Mouse (Mus musculus) heart, postnatal 25 days (tissue): ENCODE results near the gene Naa25. TPM values are rescaled to one million over a fixed set of nuclear protein-coding genes. Genes with fewer than 3 reads are reported as not detected.

Experiments
- DNase-seq: peaks from one replicate; pipeline ENCODE4 v3.0.0; 2022; ENCODE audit warnings: low spot score
- intact Hi-C: fragments of 180-260 bp; cut with DNase I; formaldehyde crosslinking; loops from one replicate; pipeline ENCODE4 v1.15.1; 2025
- total RNA-seq, 2 experiments: library from RNA; stranded (reverse); gene quantifications; 2 replicates each; pipeline ENCODE4 v1.2.3; 2021

The Naa25 gene
- total RNA-seq, 2 experiments from 2014 or later: 19.9 TPM

- DNase-seq: no peak
- intact Hi-C loops: loop anchor here (2.0 kb wide), 1 partner anchor 27 kb away; no protein-coding TSS in a partner anchor
These were observed 52.2 kb downstream of the Naa25 start for GRCm38 (mm10) chr5:121449976-121450375.

GRCm38 (mm10) chr5:121450476-121450875 lies 52.7 kb downstream of the Naa25 start:
- intact Hi-C loops: loop anchor here (2.0 kb wide), 1 partner anchor 26 kb away; no protein-coding TSS in a partner anchor
- no peak for DNase-seq

- intact Hi-C loops: loop anchor here (2.0 kb wide), 1 partner anchor 26 kb away; no protein-coding TSS in a partner anchor
- DNase-seq: no peak
These were observed 53.5 kb downstream of the Naa25 start for GRCm38 (mm10) chr5:121451203-121451602.

DNA sequence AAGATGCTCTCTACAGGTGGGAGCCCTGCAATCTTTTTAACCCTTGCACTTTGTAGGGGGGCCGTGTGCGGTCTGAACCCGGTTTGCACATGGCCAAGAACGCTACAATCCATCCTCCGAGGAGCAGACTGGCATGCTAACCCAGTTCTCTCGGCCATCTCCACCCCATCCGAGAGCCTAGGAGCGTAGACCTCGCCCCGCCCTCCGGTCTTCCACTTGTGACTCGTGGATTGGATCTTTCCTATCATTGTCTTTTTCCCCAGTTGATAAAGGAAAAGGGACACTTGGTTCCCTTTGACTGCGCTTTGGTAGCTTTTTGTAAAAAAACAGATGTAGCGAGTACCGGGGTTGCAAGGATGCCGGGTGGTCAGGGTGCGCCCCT lies 53.9 kb downstream of the Naa25 start, which contains the start of gene Tmem116:
Gene Tmem116, plus strand, starts transcription at position 250 of the 382 bp plus-strand sequence.
- no peak for DNase-seq
- intact Hi-C loops: loop anchor here (2.0 kb wide), 1 partner anchor 25 kb away; no protein-coding TSS in a partner anchor

- DNase-seq: peak; percentile 98
- intact Hi-C loops: no loop called here
These were observed 54.5 kb downstream of the Naa25 start, which contains the start of gene Erp29 for GRCm38 (mm10) chr5:121452026-121452869. Erp29 (minus strand) TSS chr5:121452506.

DNA sequence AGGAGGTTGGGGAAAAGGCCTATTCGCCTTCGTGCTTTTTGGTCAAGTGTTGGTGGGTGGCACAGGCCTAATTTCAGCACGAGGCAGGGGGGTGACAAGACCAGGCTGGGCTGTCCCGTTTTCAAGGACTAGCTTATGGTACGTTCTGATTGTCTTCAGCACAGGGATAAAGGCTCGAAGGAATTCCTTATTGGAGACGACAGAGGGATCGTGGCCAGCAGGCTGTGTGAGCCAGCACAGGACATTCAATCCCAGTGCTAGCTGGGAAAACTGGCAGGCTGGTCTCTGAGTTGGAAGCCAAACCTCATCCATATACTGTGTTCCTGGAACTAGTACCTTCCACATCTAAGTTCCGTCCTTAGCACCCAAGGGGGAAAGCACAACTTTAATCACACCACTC lies 55.2 kb downstream of the Naa25 start:
- DNase-seq: no peak
- intact Hi-C loops: no loop called here

DNA sequence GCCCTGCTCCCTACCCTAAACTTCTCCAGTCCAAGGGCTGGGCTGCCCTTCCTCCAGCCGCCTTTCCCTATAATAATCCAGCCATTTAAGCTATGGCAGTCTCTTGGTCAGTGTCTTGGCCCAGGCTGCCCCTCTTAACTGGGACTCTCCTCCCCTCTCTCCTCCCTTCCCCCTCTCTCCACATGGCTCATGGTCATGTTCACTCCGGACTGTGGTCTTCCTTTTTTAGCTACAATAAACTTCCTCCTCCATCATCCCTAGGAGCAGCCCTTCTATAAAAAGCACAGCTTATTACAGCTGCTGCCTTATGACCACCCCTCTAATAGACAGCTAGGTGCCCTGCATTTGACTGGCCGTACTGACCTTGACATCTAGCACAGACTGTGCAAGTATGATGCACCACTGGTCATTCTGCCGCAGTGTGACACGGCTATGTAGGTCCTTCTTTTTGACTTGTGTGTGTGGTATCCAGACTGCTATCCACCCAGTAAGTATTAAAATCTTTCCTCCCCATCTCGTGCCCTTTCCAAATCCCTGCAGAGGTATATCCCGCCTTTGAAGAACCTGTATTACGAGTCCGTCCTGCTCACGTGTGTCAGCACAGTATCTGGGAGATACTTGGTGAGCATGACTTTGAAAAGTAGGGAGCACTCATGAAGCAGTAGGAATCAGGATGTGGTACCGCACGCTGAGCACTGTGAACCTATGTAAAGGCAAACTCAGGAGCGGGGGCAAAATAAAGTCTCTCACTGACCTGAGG lies 56.2 kb downstream of the Naa25 start:
- DNase-seq: no peak
- intact Hi-C loops: no loop called here

DNA sequence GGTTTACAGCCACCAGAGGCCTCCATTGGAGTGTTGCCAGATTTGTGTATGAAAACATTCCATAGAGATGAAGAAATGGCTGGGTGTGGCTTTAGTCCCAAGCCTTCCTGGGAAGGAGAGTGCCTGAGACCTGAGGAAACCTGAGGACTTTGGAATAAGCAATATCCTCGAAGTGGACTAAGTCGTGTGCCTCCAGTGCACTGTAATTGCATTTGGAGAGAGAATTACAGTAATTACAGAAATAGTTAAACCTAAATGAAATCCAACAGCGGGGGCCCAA lies 56.7 kb downstream of the Naa25 start:
- DNase-seq: no peak
- intact Hi-C loops: no loop called here

DNA sequence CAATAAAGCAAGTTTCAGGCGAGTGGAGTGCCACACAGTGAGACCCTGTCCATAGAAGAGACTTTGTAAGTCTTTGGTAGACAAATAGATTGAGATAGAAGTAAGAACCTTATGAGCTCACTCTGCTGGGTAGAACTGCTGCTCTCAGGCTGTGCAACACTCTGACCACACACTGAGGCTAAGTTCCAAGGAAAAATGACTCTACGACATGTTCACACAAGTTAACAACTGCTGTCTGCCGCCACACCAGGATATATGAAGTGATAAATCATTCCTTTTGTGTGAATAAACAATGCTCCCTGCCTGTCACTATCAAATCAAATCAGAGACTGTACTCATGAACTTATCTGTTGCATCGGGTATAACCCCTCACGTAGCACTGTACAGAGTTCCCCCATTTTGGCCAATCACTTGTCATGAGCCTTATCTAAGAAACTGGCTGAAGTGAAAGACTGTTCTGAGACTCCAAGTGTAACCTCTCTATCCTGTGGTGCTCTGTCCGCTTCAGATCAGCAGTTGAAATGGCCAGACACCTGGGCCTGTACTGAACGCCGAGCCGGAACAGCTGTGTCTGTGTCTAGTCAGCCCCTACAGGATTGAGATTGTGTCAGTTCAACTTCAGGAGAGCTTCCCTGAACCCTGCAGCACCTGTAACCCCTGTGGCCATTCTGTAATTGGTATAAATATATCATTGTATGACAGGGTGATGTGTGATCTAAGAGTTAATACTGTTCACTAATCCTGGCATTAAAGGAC lies 58.0 kb downstream of the Naa25 start:
- intact Hi-C loops: no loop called here
- no peak for DNase-seq

DNA sequence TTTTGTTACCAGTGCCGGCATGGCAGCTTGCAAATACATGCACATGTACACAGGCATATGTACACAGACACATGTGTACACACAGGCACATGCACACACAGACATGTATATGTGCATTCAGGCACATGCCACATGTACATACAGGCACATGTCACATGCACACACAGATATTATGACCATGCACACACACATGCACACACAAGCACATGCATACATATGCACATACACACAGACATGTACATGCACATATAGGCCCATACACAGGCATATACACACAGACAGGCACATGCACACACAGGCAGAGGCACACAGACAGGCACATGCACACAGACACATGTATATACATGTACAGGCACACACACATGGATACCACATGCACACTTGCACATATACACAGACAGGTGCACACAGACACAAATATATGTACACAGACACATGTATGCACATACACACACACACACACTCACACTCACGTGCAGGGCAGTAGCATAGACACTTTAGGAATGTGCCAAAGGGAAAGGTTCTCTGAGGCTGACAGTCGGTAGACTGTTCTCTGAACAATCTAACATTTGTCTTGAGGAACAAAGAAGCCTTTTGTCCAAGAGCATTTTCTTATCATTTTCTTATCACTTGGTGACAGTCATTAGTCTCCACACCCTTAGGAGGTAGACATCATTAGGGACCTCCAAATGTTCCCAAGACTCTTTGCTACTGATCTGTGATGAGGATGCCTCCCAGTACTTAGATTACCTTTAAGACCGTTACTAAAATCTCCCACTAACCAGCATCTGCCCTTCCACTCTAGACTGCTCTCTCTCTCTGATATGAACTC lies 63.8 kb downstream of the Naa25 start:
- no peak for DNase-seq
- intact Hi-C loops: no loop called here

- intact Hi-C loops: no loop called here
These were observed 64.4 kb downstream of the Naa25 start for GRCm38 (mm10) chr5:121462171-121462502.

DNA sequence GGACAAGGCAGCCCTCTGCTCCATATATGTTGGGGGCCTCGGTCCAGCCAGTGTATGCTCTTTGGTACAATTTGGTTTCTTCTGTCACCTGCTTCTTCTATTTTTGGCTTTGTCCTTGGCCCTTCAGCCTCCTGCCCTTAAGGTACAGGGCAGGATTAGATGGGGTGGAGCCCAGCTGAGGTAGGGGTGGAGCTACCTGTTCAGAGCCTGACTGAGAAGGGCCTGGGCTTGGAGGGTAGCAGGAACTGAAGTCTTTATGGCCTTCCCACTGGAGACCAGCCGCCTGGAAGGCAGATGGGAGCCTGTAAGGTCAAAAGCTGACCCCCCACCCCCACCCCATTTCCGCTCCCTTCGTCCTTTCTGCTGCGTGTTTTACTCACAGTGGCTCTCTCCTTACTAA lies 65.2 kb downstream of the Naa25 start:
- DNase-seq: no peak
- intact Hi-C loops: no loop called here

More at GRCm38 (mm10) chr5:121462171-121462502, 64.4 kb downstream of the Naa25 start:
- DNase-seq: no peak

- DNase-seq: no peak
- intact Hi-C loops: no loop called here
These were observed 66.0 kb downstream of the Naa25 start for GRCm38 (mm10) chr5:121463601-121464250.

DNA sequence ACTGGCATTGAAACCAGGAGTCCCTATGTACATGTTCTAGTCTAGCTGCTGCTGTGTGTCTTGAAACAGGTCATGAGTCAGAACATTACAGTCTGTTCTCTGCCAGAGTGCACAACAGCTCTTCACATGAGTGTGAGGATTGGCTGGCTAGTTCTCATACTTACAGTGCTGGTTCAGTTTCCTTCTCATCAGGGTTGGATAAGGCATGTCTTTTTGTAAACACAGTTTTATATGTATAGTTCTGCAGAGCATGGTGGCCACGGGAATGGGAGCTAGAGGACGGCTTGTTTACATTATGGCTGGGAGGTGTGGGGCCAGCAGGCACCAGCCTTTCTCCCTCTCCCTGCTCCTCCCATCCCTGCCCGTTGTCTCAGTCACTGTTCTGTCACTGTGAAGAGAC lies 71.8 kb downstream of the Naa25 start:
- DNase-seq: no peak
- intact Hi-C loops: no loop called here

GRCm38 (mm10) chr5:121472411-121472810 lies 74.7 kb downstream of the Naa25 start:
- DNase-seq: no peak
- intact Hi-C loops: no loop called here

DNA sequence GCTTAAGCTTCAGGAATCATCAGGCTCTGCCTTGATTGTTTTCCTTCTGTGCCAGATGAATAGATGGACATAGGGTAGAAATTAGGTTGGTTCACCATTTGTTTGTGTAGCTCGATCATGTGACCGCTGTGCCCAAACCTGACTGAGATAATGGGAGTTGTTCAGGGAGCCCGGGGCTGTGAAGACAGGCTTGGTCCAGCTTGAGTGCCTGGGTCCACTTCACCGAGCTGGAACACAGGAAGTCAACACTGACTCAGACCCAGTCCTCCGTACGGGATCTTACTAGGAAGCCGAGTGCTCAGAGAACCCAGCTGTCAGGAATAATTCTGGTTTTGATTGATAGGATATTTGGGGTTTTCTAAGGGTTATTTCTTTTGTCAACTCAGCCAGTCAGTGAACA lies 76.9 kb downstream of the Naa25 start:
- no peak for DNase-seq
- intact Hi-C loops: loop anchor here (5.0 kb wide), 1 partner anchor 32 kb away; no protein-coding TSS in a partner anchor

GRCm38 (mm10) chr5:121476040-121476439 lies 78.3 kb downstream of the Naa25 start:
- intact Hi-C loops: loop anchor here (2.0 to 5.0 kb wide), 2 partner anchors 25 to 34 kb away; partner anchors contain the start of gene Tmem116
- no peak for DNase-seq

DNA sequence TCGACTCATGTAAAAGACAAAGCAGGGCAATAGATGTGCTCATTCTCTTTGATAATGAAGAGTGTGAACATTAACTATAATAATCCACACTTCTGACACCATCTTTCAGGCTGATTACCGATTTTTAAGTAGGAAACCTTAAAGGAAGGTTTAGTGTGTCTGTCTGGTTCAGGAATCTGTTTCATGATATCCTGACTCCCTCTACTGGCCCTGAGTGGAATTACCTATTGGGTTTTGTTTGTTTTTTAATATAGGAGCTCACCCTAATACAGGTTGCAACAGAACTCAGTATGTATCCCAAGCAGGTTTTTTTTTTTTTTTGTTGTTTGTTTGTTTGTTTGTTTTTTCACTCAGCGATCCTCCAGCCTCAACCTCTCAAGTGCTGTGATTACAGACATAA lies 79.9 kb downstream of the Naa25 start:
- no peak for DNase-seq
- intact Hi-C loops: loop anchor here (2.0 to 5.0 kb wide), 2 partner anchors 27 to 35 kb away; partner anchors contain the start of gene Tmem116

GRCm38 (mm10) chr5:121484801-121485200 lies 87.1 kb downstream of the Naa25 start:
- intact Hi-C loops: no loop called here
- no peak for DNase-seq
